Mouse (Mus musculus) hindbrain, embryonic 16.5 days (tissue): ENCODE measurements around the gene Aftph. TPM values are rescaled to one million over a fixed set of nuclear protein-coding genes. Genes with fewer than 3 reads are reported as not detected.

Experiments used
- ATAC-seq: fragments of 200-750 bp; cut with Nextera tagmentation; 2 replicates; pipeline ENCODE4 v1.8.0; 2017; ENCODE audit warnings: moderate TSS enrichment, moderate library complexity
- H3K27ac ChIP-seq: fragments of 300-500 bp; sonication (generic); 2 replicates; pipeline ENCODE4 v1.5.1; 2014; ENCODE audit warnings: low read depth, mild to moderate bottlenecking, control low read depth, low read length, moderate library complexity
- H3K27me3 ChIP-seq: fragments of 300-500 bp; sonication (generic); replicated peaks from 2 replicates; pipeline ENCODE4 v1.6.1; 2014; ENCODE audit warnings: low read length; ENCODE audit not compliant: control insufficient read depth, insufficient read depth
- H3K36me3 ChIP-seq: fragments of 300-500 bp; sonication (generic); 2 replicates; pipeline ENCODE4 v1.6.1; 2014; ENCODE audit warnings: mild to moderate bottlenecking, low read length, moderate library complexity, mixed read lengths; ENCODE audit not compliant: control insufficient read depth, insufficient read depth
- H3K4me1 ChIP-seq: fragments of 300-500 bp; sonication (generic); 2 replicates; pipeline ENCODE4 v1.6.1; 2014; ENCODE audit warnings: low read depth, low read length; ENCODE audit not compliant: control insufficient read depth, insufficient read depth
- H3K4me2 ChIP-seq: fragments of 300-500 bp; sonication (generic); 2 replicates; pipeline ENCODE4 v1.6.1; 2014; ENCODE audit warnings: mild to moderate bottlenecking, low read length, control low read depth, moderate library complexity
- H3K4me3 ChIP-seq: fragments of 300-500 bp; sonication (generic); 2 replicates; pipeline ENCODE4 v1.5.1; 2014; ENCODE audit warnings: mild to moderate bottlenecking, low read length, control low read depth, moderate library complexity
- H3K9ac ChIP-seq: fragments of 300-500 bp; sonication (generic); 2 replicates; pipeline ENCODE4 v1.6.1; 2014; ENCODE audit warnings: low read depth, mild to moderate bottlenecking, control low read depth, low read length, moderate library complexity
- H3K9me3 ChIP-seq: fragments of 300-500 bp; sonication (generic); 2 replicates; pipeline ENCODE4 v1.6.1; 2014; ENCODE audit warnings: mild to moderate bottlenecking, low read length, moderate library complexity; ENCODE audit not compliant: control insufficient read depth
- WGBS: fragments of 180-500 bp; shearing (Covaris S2); extraction: QIAGEN DNeasy Blood & Tissue Kit; methylation state at CpG from one replicate; pipeline ENCODE4 v1.1.7; 2014; 5-methylcytosine and 5-hydroxymethylcytosine counted together
- polyA plus RNA-seq: library from polyadenylated mRNA; unstranded; fragments of >200 nt; fragmentation: Nextera tagmentation; extraction: Ambion mirVana; gene quantifications from 2 replicates; pipeline ENCODE4 v1.2.1, GENCODE M21; 2015

Gene Aftph
- polyA plus RNA-seq, 1 experiment from 2014 or later: 31.5 TPM

DNA sequence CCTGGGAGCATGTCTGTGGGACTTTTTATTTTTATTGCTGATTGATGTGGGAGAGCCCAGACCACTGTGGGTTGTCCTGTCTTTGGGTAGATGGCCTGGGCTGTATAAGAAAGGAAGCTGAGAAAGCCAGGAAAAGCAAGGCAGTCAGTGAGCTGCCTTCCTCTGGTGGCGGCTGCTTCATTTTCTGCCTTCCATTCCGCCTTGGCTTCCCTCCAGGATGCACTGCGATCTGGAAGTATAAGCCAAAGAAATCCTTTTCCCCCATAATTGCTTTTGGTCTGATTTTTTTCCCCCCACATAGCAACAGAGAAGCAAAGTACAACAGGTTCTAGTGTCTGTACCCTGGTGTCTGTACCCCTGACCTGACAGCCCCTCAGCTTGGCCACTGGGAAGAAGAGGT, 82.3 kb downstream of the Aftph start:
- H3K9me3 ChIP-seq: no peaks in the 10 kb centered on the region; the same call in 1 of the 2 replicates
- no peak overlapping the region for H3K9ac ChIP-seq
- H3K27me3 ChIP-seq: no peaks in the 10 kb centered on the region
- ATAC-seq: no peak
- no peak overlapping the region for H3K4me3 ChIP-seq
- no peak overlapping the region; the same call in 1 of the 2 replicates for H3K27ac ChIP-seq
- H3K36me3 ChIP-seq: no peaks in the 10 kb centered on the region
- peaks cover 22% of the 10 kb centered on the region for H3K4me1 ChIP-seq
- no peak overlapping the region for H3K4me2 ChIP-seq
- WGBS: 58% methylated on average over 3 of the region's 3 CpGs

DNA sequence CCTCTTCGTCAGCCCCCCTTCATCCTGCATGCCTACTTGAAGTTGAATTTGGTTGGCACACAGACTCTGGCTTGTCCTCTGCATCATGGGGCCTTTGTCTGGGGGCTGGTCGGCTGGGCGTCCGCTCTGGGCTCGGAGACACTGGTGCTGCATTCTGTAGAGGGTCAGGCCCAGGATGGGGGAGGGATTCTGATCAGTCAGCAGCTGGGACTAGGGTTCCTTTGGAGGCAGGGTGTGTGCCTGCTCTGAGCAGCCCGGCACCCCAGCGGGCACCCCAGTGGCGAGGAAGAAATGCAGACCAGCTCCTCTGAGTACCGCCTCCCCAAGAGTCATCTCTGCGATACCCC, 84.7 kb downstream of the Aftph start:
- Histone ChIP-seq H3K4me3 (peak overlapping the region; percentile 12), H3K27ac (peak overlapping the region; percentile 78), H3K4me2 (peak overlapping the region; percentile 26), H3K9ac (peak overlapping the region; percentile 57), H3K4me1 (peaks cover 22% of the 10 kb centered on the region), H3K27me3 (no peaks in the 10 kb centered on the region), H3K36me3 (no peaks in the 10 kb centered on the region), H3K9me3 (no peaks in the 10 kb centered on the region; the same call in 1 of the 2 replicates)
- 13% methylated on average over 10 of the region's 10 CpGs for WGBS
- peak; percentile 28 for ATAC-seq

DNA sequence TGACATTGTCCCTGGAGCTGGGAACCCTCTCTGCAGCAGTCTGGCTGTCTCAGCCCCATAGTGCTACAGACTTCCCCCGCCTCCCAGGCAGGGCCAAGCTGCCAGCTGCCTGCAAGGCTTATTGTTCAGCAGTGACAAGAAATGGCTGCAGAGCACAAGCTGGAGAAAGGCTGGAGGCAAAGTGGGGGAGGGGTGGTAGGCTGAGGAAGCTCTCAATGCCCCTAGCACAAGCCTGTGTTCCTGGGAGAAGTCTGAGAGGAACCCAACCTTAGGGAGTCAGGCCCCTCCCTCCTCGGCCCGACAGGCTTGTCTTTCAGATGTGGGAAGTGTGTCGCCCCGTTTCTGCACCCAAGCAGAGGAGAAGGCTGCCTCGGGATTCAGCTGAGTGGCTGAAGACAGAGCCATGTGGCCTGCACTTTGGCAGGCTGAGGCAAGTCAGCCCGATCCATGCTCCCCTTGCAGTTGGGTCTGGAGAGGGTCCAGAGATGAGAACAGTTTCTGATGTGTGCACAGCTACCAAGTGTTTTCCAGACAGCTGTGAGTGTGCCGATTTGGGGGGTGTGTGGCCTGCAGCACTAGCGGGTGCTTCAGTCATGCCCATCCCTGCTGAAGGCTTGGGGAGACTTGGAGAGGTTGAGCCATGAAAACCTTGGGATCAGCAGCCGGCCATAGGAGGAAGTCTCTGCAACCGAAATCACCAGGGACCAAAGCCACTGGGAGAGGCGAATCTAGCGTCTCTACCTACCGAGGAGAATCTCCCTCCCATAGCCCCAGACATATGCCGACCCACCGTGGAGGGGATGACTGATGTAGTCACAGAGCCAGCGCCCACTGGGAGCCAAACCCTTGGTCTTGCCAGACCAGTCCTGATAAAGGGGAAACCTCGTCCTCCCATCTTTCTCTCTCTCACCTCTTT, 85.3 kb downstream of the Aftph start:
- Histone ChIP-seq H3K36me3 (no peaks in the 10 kb centered on the region), H3K27me3 (no peaks in the 10 kb centered on the region), H3K4me2 (peak overlapping the region; percentile 26), H3K4me1 (peaks cover 22% of the 10 kb centered on the region), H3K9ac (peak overlapping the region; percentile 57), H3K27ac (peak overlapping the region; percentile 78), H3K4me3 (peak overlapping the region; percentile 12), H3K9me3 (no peaks in the 10 kb centered on the region; the same call in 1 of the 2 replicates)
- 5% methylated on average over 18 of the region's 18 CpGs for WGBS
- ATAC-seq: peak; percentile 91

DNA sequence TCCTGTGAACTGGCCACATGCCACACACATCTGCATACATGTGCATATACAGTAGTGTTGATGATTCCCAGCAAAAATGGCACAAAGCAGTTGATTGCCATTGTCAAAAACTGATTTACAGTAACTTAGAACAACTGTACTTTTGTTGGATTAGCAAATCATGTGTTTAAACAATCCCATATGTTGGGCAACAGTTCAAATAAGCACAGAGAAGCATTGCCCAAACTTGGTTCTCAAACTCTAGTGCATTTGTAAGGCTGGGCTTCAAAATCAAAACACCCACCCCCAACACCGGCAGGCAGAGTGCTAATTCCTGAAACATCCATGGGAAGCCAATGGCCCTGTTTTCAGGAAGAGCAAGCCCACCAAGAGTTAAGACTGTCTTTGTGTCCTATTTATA, 90.2 kb downstream of the Aftph start:
- ATAC-seq: no peak
- no peaks in the 10 kb centered on the region for H3K9me3 ChIP-seq
- no peaks in the 10 kb centered on the region for H3K27me3 ChIP-seq
- peaks cover 31% of the 10 kb centered on the region for H3K4me1 ChIP-seq
- 53% methylated on average over 1 of the region's 1 CpGs for WGBS
- H3K9ac ChIP-seq: no peak overlapping the region
- H3K4me3 ChIP-seq: no peak overlapping the region
- peaks cover 5% of the 10 kb centered on the region for H3K36me3 ChIP-seq
- H3K4me2 ChIP-seq: no peak overlapping the region
- H3K27ac ChIP-seq: no peak overlapping the region

DNA sequence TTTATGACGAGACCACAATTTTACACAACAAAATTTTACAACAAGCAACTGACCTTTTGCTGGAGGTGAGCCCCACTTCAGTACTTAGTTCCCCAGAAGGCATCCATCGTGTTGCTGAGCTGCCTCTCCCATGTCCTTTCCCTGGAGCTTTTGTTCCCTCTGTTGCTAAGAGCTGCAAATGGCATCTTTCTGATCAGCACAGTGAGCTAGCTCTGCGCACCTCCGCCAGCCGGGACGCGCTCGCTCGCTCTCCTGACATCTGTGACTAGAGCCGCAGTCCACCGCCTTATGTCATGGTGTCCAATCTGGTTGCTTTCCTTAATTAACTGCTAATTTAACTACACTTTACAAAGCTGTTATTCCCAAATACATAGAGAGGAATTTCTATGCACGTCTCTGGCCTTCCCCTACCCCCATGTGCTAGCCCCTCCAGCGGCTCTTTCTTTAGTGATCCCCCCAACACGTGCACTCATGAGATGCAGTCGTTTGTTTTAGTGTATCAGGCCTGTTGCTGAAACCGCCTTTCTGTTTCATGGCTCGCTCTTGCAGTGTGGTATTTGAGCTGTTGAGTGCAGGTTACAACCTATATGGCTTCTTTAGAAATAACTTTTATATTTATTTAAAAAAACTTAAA, 91.3 kb downstream of the Aftph start:
- Histone ChIP-seq H3K36me3 (peaks cover 5% of the 10 kb centered on the region), H3K27me3 (no peaks in the 10 kb centered on the region), H3K4me2 (no peak overlapping the region; the same call in 1 of the 2 replicates), H3K4me1 (peaks cover 21% of the 10 kb centered on the region), H3K27ac (no peak overlapping the region), H3K4me3 (no peak overlapping the region), H3K9me3 (no peaks in the 10 kb centered on the region), H3K9ac (no peak overlapping the region)
- WGBS: 22% methylated on average over 17 of the region's 17 CpGs
- peak; percentile 61 for ATAC-seq

DNA sequence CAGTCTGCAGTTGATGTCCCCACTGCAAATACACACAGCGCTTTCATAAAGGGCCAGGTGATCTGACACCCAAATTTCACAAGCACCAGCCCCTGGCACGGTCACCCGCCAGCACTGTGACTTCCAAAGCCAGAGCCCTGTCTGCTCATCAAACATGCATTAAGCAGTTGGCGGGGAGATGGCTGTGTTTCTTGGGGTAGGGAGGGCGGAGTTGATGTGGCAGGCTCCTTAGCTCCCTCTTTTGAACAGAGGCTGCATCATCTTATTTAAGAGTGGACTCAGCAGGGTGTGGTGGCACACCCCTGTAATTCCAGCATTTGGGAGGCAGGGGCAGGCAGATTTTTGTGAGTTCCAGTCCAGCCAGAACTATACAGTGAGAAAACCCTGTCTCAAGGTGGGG, 91.9 kb downstream of the Aftph start:
- Histone ChIP-seq H3K9ac (no peak overlapping the region), H3K4me1 (peaks cover 19% of the 10 kb centered on the region), H3K9me3 (no peaks in the 10 kb centered on the region), H3K27ac (no peak overlapping the region), H3K4me3 (no peak overlapping the region), H3K36me3 (peaks cover 5% of the 10 kb centered on the region), H3K4me2 (no peak overlapping the region), H3K27me3 (no peaks in the 10 kb centered on the region)
- ATAC-seq: peak; percentile 34; the same call in 1 of the 2 replicates
- WGBS: 24% methylated on average over 5 of the region's 5 CpGs

DNA sequence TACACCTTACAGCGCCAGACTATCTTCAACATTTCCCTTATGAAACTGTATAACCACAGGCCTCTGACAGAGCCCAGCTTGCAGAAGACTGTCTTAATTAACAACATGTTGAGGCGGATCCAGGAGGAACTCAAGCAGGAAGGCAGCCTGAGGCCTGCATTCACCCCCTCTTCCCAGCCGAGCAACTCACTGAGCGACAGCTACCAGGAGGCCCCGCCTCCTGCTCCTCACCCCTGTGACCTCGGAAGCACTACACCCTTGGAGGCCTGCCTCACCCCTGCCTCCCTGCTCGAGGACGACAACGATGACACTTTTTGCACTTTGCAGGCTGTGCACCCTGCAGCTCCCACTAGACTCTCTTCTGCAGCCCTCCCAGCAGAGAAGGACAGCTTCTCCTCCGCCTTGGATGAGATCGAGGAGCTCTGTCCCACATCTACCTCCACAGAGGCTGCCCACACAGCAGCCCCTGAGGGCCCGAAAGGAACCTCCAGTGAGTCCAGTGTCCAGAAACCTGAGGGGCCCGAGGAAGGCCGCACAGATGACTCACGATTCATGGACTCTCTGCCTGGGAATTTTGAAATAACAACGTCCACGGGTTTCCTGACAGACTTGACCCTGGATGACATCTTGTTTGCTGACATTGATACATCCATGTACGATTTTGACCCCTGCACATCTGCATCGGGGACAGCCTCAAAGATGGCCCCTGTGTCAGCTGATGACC, 93.3 kb downstream of the Aftph start:
- Histone ChIP-seq H3K4me1 (peaks cover 19% of the 10 kb centered on the region), H3K9ac (peak overlapping the region; percentile 10; the same call in 1 of the 2 replicates), H3K36me3 (peaks cover 5% of the 10 kb centered on the region), H3K27ac (no peak overlapping the region), H3K4me2 (no peak overlapping the region), H3K27me3 (no peaks in the 10 kb centered on the region), H3K9me3 (no peaks in the 10 kb centered on the region), H3K4me3 (no peak overlapping the region)
- 41% methylated on average over 19 of the region's 19 CpGs for WGBS
- ATAC-seq: peak; percentile 9; the same call in 1 of the 2 replicates

DNA sequence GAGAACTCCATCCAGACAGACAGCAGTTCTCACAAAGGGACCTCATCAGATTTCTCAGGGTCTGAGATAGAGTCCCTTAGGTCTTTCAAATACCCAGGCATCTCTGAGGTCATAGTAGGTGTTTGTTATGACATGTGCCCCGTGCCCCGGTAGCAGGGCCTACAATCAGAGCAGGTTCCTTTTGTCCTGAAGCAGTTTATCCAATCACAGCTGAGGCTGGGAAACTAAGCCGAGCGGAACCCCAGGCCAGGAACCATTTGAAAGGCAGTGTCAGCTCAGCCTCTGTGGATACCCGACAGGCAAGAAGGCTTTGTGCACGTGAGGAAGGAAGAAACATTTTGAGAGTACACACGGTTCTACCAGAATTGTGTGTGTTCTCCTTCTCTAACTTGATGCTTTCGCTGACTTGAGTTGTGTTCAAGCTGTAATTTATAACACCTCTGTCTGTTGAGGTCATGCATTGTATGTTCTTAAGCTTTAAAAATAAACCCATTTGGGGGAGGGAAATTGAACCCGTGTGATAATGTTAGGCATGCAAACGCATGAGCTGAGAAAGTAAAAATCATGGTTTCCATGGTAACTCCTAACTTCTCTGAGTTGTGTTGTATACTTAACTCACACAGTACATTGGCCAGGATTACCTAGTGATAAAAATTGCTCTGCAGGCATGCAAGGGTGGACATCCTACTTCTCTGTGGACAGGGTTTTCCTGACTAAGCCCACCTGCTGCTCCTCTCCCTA, 94.2 kb downstream of the Aftph start:
- Histone ChIP-seq H3K27me3 (no peaks in the 10 kb centered on the region), H3K9ac (no peak overlapping the region), H3K4me1 (peaks cover 19% of the 10 kb centered on the region), H3K9me3 (no peaks in the 10 kb centered on the region), H3K4me3 (no peak overlapping the region), H3K36me3 (peaks cover 5% of the 10 kb centered on the region), H3K27ac (no peak overlapping the region), H3K4me2 (no peak overlapping the region)
- no peak; the same call in 1 of the 2 replicates for ATAC-seq
- WGBS: 27% methylated on average over 10 of the region's 10 CpGs
